Mouse (Mus musculus): ENCODE measurements at regions not wholly inside any gene's neighbourhood (a gene's known extent, or its start where the extent isn't known, plus 50 kb on each side); places are given as distances from the start of the nearest gene placed in this dataset.

DNA sequence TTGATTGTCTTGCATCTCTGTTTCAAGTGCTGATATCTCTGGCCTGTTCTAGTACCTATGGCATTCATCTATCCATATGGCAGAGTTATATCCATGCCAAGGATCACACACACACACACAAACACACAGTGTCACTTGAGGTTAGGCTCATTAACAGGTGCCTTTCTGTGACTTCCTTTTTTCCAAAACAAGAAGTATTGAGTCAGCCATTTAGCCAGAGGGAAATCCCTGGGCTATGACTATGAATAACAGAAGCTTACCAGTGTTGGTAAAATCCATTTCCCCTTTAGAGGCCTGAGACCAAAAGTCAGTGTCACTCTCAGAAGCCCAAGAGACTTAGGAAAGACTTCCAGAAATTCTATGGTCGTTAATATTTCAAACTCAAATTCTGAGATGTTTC, 111.6 kb downstream of the Tmco5 start:
- Histone ChIP-seq H3K4me2 (replicated peaks; ENCODE audit: low read depth, low read length) (no peak overlapping the region), H3K27ac (ENCODE audit: low read length) (no peak overlapping the region), H3K9ac (replicated peaks; ENCODE audit: low read length) (no peak overlapping the region), H3K36me3 (ENCODE audit: insufficient read depth, low read length) (no peaks in the 10 kb centered on the region), H3K27me3 (ENCODE audit: insufficient read depth, low read length) (no peaks in the 10 kb centered on the region), H3K4me3 (ENCODE audit: low read length) (no peak overlapping the region), H3K9me3 (ENCODE audit: low read length) (no peaks in the 10 kb centered on the region), H3K4me1 (ENCODE audit: insufficient read depth, low read length) (peaks cover 7% of the 10 kb centered on the region; the same call in 1 of the 2 replicates)
- 92% methylated on average over 1 of the region's 1 CpGs for WGBS
- ATAC-seq (ENCODE audit: low FRiP score, low TSS enrichment): no peak

DNA sequence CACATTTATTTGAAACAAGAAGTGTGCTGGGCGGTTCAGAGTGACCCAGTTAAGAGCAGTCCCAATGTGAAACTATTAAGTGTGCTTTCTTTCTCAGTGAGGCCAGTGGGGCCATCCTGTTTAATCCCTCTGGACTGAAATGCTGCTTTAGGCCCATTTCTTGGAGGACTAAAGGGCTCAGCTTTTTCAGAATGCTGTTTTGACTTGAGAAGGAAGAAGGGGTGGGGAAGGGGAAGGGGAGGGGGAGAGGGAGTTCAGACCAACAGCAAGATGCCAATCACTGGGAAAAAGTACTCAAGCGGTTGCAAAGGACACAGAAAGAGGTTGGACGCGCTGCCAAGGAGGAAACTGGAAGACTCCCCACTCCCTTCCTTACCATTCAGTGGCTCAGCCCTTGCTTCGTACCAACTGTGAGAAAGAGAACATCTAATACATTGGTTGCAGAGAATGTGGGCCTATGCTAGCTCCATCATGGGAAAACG, 113.1 kb downstream of the Tmco5 start:
- Histone ChIP-seq H3K4me2 (replicated peaks; ENCODE audit: low read depth, low read length) (no peak overlapping the region), H3K9ac (replicated peaks; ENCODE audit: low read length) (no peak overlapping the region), H3K27ac (ENCODE audit: low read length) (no peak overlapping the region), H3K4me3 (ENCODE audit: low read length) (no peak overlapping the region), H3K27me3 (ENCODE audit: insufficient read depth, low read length) (no peaks in the 10 kb centered on the region), H3K36me3 (ENCODE audit: insufficient read depth, low read length) (no peaks in the 10 kb centered on the region), H3K4me1 (ENCODE audit: insufficient read depth, low read length) (no peaks in the 10 kb centered on the region), H3K9me3 (ENCODE audit: low read length) (no peaks in the 10 kb centered on the region)
- ATAC-seq (ENCODE audit: low FRiP score, low TSS enrichment): no peak
- 82% methylated on average over 6 of the region's 6 CpGs for WGBS

DNA sequence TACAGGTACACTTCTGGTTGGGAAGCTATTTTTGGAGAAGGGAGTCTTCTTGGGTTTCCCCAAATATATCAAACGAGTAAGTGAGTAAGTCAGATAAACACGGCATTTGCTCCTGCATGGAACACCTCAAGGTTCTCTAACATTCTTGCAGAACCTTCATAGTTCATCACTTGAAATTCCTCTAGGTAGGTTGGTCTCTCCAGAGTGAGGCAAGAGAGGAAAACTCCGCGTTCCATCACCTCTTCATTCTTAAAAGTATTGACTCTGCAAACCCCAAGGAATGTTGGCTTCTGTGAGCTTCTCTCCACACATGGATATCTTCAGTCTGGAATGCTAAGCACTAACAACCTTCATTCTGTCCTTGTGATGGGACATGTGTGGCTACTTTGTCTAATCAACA, 115.2 kb downstream of the Tmco5 start:
- no peaks in the 10 kb centered on the region for H3K36me3 ChIP-seq (ENCODE audit: insufficient read depth, low read length)
- WGBS: 78% methylated on average over 4 of the region's 4 CpGs
- no peaks in the 10 kb centered on the region for H3K4me1 ChIP-seq (ENCODE audit: insufficient read depth, low read length)
- no peak overlapping the region for H3K9ac ChIP-seq (replicated peaks; ENCODE audit: low read length)
- H3K4me2 ChIP-seq (replicated peaks; ENCODE audit: low read depth, low read length): no peak overlapping the region
- H3K9me3 ChIP-seq (ENCODE audit: low read length): no peaks in the 10 kb centered on the region
- H3K27me3 ChIP-seq (ENCODE audit: insufficient read depth, low read length): no peaks in the 10 kb centered on the region
- H3K27ac ChIP-seq (ENCODE audit: low read length): no peak overlapping the region
- ATAC-seq (ENCODE audit: low FRiP score, low TSS enrichment): no peak
- H3K4me3 ChIP-seq (ENCODE audit: low read length): no peak overlapping the region

DNA sequence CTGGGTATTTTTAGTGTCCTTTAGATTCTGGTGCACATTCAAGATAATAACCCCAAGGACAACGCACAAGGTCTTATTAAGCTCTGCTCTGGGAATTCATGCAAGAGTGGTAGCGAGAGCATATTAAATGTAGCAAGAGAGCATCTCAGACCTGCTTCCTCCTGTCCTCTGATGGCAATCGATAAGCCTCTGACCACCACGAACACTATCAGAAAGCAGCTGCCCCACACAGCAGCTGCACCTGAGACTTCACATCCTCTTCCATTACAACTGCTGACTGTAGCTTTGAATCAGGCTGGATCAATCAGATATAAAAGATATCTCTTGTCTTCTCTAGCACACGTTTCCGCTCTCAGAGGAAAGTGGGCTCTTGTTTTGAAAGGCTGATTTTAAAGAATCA, 117.8 kb downstream of the Tmco5 start:
- Histone ChIP-seq H3K4me2 (replicated peaks; ENCODE audit: low read depth, low read length) (no peak overlapping the region), H3K9ac (replicated peaks; ENCODE audit: low read length) (no peak overlapping the region), H3K36me3 (ENCODE audit: insufficient read depth, low read length) (no peaks in the 10 kb centered on the region), H3K4me3 (ENCODE audit: low read length) (no peak overlapping the region), H3K9me3 (ENCODE audit: low read length) (no peaks in the 10 kb centered on the region), H3K4me1 (ENCODE audit: insufficient read depth, low read length) (no peaks in the 10 kb centered on the region), H3K27ac (ENCODE audit: low read length) (no peak overlapping the region), H3K27me3 (ENCODE audit: insufficient read depth, low read length) (no peaks in the 10 kb centered on the region)
- no peak for ATAC-seq (ENCODE audit: low FRiP score, low TSS enrichment)
- WGBS: 83% methylated on average over 6 of the region's 6 CpGs

DNA sequence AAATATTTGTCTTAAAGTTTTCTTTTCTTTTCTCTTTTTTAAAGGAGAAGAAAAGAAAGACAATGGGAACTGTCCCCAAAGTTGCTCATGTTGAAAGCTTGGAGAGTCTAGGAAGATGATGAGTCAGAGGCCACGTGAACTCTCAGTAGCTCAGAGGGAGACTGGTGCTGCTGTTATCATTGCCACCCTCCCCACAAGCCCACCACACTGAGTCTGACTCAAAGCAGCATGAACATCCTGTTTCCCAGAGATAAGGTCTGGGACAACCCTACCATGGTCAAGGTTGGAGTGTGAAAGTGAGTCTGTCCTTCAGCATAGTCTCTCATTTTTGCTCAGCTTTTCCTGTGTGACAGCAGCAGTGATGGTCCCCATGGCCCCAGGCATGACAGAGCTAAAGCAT, 120.3 kb downstream of the Tmco5 start:
- no peak overlapping the region for H3K9ac ChIP-seq (replicated peaks; ENCODE audit: low read length)
- no peaks in the 10 kb centered on the region for H3K4me1 ChIP-seq (ENCODE audit: insufficient read depth, low read length)
- H3K27ac ChIP-seq (ENCODE audit: low read length): no peak overlapping the region
- WGBS: 82% methylated on average over 1 of the region's 1 CpGs
- H3K4me3 ChIP-seq (ENCODE audit: low read length): no peak overlapping the region
- no peaks in the 10 kb centered on the region for H3K9me3 ChIP-seq (ENCODE audit: low read length)
- ATAC-seq (ENCODE audit: low FRiP score, low TSS enrichment): no peak
- H3K4me2 ChIP-seq (replicated peaks; ENCODE audit: low read depth, low read length): no peak overlapping the region
- no peaks in the 10 kb centered on the region for H3K36me3 ChIP-seq (ENCODE audit: insufficient read depth, low read length)
- H3K27me3 ChIP-seq (ENCODE audit: insufficient read depth, low read length): no peaks in the 10 kb centered on the region

DNA sequence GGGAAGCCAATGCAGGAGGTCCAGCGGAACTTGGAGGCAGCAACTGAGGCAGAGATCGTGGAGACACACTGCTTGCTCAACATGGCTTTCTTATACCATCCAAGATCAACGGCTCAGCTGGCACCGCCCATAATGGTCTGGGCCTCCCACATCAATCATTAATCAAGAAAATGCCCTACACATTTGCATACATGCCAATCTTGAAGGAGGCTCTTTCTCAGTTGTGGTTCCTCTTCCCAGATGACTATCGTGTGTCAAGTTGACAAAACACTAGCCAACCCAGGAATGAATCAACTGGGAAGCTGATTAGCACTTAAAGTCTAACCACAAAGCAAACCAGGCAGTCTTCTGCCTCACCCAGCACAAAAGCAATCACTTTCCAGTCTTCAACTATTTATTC, 121.1 kb downstream of the Tmco5 start:
- no peak overlapping the region for H3K9ac ChIP-seq (replicated peaks; ENCODE audit: low read length)
- no peak for ATAC-seq (ENCODE audit: low FRiP score, low TSS enrichment)
- WGBS: 81% methylated on average over 5 of the region's 5 CpGs

DNA sequence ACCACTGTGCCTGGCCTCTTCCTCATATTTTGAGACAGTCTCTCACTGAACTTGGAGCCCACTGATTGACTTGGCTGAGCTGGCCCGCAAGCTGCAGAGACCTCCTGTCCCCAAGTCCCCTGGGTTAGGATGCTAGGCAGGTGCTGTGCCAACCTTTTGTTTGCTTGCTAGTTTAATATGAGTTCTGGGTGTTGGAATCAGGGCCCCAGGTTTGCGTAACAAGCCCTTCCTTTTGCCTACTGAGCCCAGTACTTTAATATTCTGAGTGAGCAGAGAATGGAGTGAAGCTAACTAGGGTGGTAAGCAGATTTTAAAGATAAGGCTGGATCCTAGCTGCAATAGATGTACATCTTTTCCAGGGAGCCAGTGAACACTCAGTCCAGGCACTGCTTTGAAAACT, 117.2 kb upstream of the Spred1 start:
- ATAC-seq (ENCODE audit: low FRiP score, low TSS enrichment): no peak
- no peaks in the 10 kb centered on the region for H3K4me1 ChIP-seq (ENCODE audit: insufficient read depth, low read length)
- no peak overlapping the region for H3K4me3 ChIP-seq (ENCODE audit: low read length)
- H3K36me3 ChIP-seq (ENCODE audit: insufficient read depth, low read length): no peaks in the 10 kb centered on the region
- H3K9me3 ChIP-seq (ENCODE audit: low read length): no peaks in the 10 kb centered on the region
- no peak overlapping the region for H3K27ac ChIP-seq (ENCODE audit: low read length)
- no peaks in the 10 kb centered on the region for H3K27me3 ChIP-seq (ENCODE audit: insufficient read depth, low read length)
- no peak overlapping the region for H3K9ac ChIP-seq (replicated peaks; ENCODE audit: low read length)
- no peak overlapping the region for H3K4me2 ChIP-seq (replicated peaks; ENCODE audit: low read depth, low read length)
- WGBS: 97% methylated on average over 2 of the region's 2 CpGs

More for the DNA sequence above, 121.1 kb downstream of the Tmco5 start:
- no peaks in the 10 kb centered on the region for H3K4me1 ChIP-seq (ENCODE audit: insufficient read depth, low read length)
- H3K4me3 ChIP-seq (ENCODE audit: low read length): no peak overlapping the region
- H3K27me3 ChIP-seq (ENCODE audit: insufficient read depth, low read length): no peaks in the 10 kb centered on the region
- no peak overlapping the region for H3K27ac ChIP-seq (ENCODE audit: low read length)
- no peaks in the 10 kb centered on the region for H3K36me3 ChIP-seq (ENCODE audit: insufficient read depth, low read length)
- H3K9me3 ChIP-seq (ENCODE audit: low read length): no peaks in the 10 kb centered on the region
- no peak overlapping the region for H3K4me2 ChIP-seq (replicated peaks; ENCODE audit: low read depth, low read length)

DNA sequence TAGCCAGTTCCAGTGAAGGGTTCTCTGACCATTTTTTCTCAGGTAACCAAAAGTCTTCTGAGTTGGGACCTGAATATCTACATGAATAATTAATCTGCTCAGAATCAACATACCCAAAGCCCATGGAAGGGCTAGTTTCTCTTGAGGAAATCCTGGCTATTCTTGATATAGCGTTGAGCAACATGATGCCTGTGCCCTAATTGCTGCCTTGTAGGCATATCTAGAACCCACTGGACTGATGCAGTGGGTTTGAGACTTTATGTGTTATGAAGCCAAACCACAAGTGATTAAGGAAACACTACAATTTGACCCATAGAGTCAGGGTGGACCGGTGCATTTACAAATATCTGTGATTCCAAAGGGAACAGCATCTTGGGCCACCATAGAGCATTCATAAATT, 114.3 kb upstream of the Spred1 start:
- H3K9me3 ChIP-seq (ENCODE audit: low read length): no peaks in the 10 kb centered on the region
- 90% methylated on average over 2 of the region's 2 CpGs for WGBS
- no peaks in the 10 kb centered on the region for H3K4me1 ChIP-seq (ENCODE audit: insufficient read depth, low read length)
- no peak for ATAC-seq (ENCODE audit: low FRiP score, low TSS enrichment)
- H3K4me3 ChIP-seq (ENCODE audit: low read length): no peak overlapping the region
- H3K36me3 ChIP-seq (ENCODE audit: insufficient read depth, low read length): no peaks in the 10 kb centered on the region
- no peak overlapping the region for H3K27ac ChIP-seq (ENCODE audit: low read length)
- H3K4me2 ChIP-seq (replicated peaks; ENCODE audit: low read depth, low read length): no peak overlapping the region
- H3K27me3 ChIP-seq (ENCODE audit: insufficient read depth, low read length): no peaks in the 10 kb centered on the region
- H3K9ac ChIP-seq (replicated peaks; ENCODE audit: low read length): no peak overlapping the region

DNA sequence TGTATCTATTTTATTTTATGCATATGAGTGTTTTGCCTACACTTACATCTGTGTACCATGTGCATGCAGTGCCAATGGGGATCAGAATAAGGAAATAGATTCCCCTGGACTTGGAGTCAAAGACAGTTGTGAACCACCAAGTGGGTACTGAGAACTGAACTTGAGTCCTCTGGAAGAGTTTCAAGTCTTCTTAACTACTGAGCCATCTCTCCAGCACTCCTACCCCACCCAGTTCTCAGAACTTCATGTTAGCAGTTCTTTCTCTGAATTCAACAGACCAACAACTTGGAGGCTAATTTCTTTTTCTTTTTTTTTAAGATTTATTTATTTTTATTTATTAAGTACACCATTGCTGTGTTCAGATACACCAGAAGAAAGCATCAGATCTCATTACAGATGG, 112.3 kb upstream of the Spred1 start:
- ATAC-seq (ENCODE audit: low FRiP score, low TSS enrichment): no peak
- Histone ChIP-seq H3K4me3 (ENCODE audit: low read length) (no peak overlapping the region), H3K9ac (replicated peaks; ENCODE audit: low read length) (no peak overlapping the region), H3K36me3 (ENCODE audit: insufficient read depth, low read length) (no peaks in the 10 kb centered on the region), H3K27ac (ENCODE audit: low read length) (no peak overlapping the region), H3K27me3 (ENCODE audit: insufficient read depth, low read length) (no peaks in the 10 kb centered on the region), H3K4me1 (ENCODE audit: insufficient read depth, low read length) (no peaks in the 10 kb centered on the region), H3K9me3 (ENCODE audit: low read length) (no peaks in the 10 kb centered on the region), H3K4me2 (replicated peaks; ENCODE audit: low read depth, low read length) (no peak overlapping the region)

DNA sequence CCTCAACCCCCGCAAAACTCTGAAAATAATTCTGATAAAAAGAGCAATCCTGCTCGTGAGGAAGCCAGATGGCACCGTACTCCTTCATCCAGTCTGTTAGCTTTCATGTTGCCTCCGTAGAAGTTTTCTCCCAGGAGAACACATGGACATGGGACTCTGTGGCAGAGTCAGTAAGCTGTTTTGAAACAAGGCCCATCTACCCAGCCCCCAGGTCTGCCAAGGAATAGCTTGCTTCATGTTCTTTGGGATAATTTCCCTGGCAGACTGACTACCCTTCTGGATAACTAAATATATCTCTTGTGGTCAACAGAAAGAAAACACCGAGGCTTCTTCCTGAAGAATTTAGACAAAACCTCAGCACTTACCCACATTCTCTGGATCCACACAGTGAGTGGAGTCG, 111.2 kb upstream of the Spred1 start:
- WGBS: 86% methylated on average over 6 of the region's 6 CpGs
- no peaks in the 10 kb centered on the region for H3K27me3 ChIP-seq (ENCODE audit: insufficient read depth, low read length)
- no peaks in the 10 kb centered on the region for H3K36me3 ChIP-seq (ENCODE audit: insufficient read depth, low read length)
- H3K4me1 ChIP-seq (ENCODE audit: insufficient read depth, low read length): no peaks in the 10 kb centered on the region
- H3K4me3 ChIP-seq (ENCODE audit: low read length): no peak overlapping the region
- no peak overlapping the region for H3K9ac ChIP-seq (replicated peaks; ENCODE audit: low read length)
- no peaks in the 10 kb centered on the region for H3K9me3 ChIP-seq (ENCODE audit: low read length)
- H3K4me2 ChIP-seq (replicated peaks; ENCODE audit: low read depth, low read length): no peak overlapping the region
- no peak for ATAC-seq (ENCODE audit: low FRiP score, low TSS enrichment)
- no peak overlapping the region for H3K27ac ChIP-seq (ENCODE audit: low read length)

DNA sequence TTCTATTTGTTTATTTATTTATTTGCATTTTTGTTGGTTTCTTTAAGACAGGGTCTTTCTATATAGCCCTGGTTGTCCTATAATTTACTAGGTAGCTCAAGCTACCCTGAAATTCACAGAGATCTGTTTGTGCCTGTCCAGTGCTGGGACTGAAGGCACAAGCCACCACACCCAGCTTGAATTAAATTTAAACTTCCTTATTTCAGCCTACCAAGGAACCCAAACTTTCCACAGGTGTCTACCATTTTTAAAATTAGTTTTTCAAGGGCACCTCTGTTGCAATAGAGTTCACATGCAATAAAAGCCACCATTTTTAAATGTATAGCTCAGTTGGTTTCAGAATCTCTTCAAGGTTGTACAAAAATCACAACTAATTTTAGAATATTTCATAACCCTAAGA, 110.2 kb upstream of the Spred1 start:
- Histone ChIP-seq H3K4me3 (ENCODE audit: low read length) (no peak overlapping the region), H3K4me1 (ENCODE audit: insufficient read depth, low read length) (no peaks in the 10 kb centered on the region), H3K27ac (ENCODE audit: low read length) (no peak overlapping the region), H3K9ac (replicated peaks; ENCODE audit: low read length) (no peak overlapping the region), H3K27me3 (ENCODE audit: insufficient read depth, low read length) (no peaks in the 10 kb centered on the region), H3K36me3 (ENCODE audit: insufficient read depth, low read length) (no peaks in the 10 kb centered on the region), H3K4me2 (replicated peaks; ENCODE audit: low read depth, low read length) (no peak overlapping the region), H3K9me3 (ENCODE audit: low read length) (no peaks in the 10 kb centered on the region)
- no peak for ATAC-seq (ENCODE audit: low FRiP score, low TSS enrichment)
